Mouse (Mus musculus) heart, embryonic 13.5 days (tissue): ENCODE data around the gene Tom1l2. TPM values are rescaled to one million over a fixed set of nuclear protein-coding genes. Genes with fewer than 3 reads are reported as not detected.

ENCODE experiments used
- ATAC-seq: fragments of 200-750 bp; cut with Nextera tagmentation; 2 replicates; pipeline ENCODE4 v1.8.0; 2017; ENCODE audit warnings: moderate TSS enrichment; ENCODE audit not compliant: insufficient number of reproducible peaks, low FRiP score, low TSS enrichment; ENCODE audit errors: extremely low read depth
- H3K27ac ChIP-seq: fragments of 300-500 bp; sonication (generic); replicated peaks from 2 replicates; pipeline ENCODE4 v1.5.1; 2015; ENCODE audit warnings: moderate library complexity, mild to moderate bottlenecking, inconsistent platforms
- H3K27me3 ChIP-seq: fragments of 300-500 bp; sonication (generic); replicated peaks from 2 replicates; pipeline ENCODE4 v1.6.1; 2015; ENCODE audit warnings: mild to moderate bottlenecking, inconsistent platforms
- H3K36me3 ChIP-seq: fragments of 300-500 bp; sonication (generic); 2 replicates; pipeline ENCODE4 v1.6.1; 2015; ENCODE audit warnings: mild to moderate bottlenecking, inconsistent platforms
- H3K4me1 ChIP-seq: fragments of 300-500 bp; sonication (generic); 2 replicates; pipeline ENCODE4 v1.6.1; 2015; ENCODE audit warnings: inconsistent platforms
- H3K4me2 ChIP-seq: fragments of 300-500 bp; sonication (generic); 2 replicates; pipeline ENCODE4 v1.6.1; 2015; ENCODE audit warnings: inconsistent platforms, mild to moderate bottlenecking, moderate library complexity
- H3K4me3 ChIP-seq: fragments of 300-500 bp; sonication (generic); 2 replicates; pipeline ENCODE4 v1.5.1; 2015; ENCODE audit warnings: moderate library complexity, mild to moderate bottlenecking, inconsistent platforms
- H3K9ac ChIP-seq: fragments of 300-500 bp; sonication (generic); 2 replicates; pipeline ENCODE4 v1.6.1; 2015; ENCODE audit warnings: inconsistent platforms, mild to moderate bottlenecking, moderate library complexity
- H3K9me3 ChIP-seq: fragments of 300-500 bp; sonication (generic); 2 replicates; pipeline ENCODE4 v1.6.1; 2016; ENCODE audit warnings: inconsistent platforms
- WGBS: fragments of 180-500 bp; shearing (Covaris S2); methylation state at CpG from one replicate; pipeline ENCODE4 v1.1.7; 2015; ENCODE audit warnings: mixed read lengths; 5-methylcytosine and 5-hydroxymethylcytosine counted together
- polyA plus RNA-seq: library from polyadenylated mRNA; unstranded; fragments of >200 nt; fragmentation: Nextera tagmentation; extraction: Ambion mirVana; gene quantifications from 2 replicates; pipeline ENCODE4 v1.2.1, GENCODE M21; 2015

Gene Tom1l2
- polyA plus RNA-seq, 1 experiment from 2014 or later, result 28.7 TPM

GRCm38 (mm10) chr11:60345868-60346267 is 6.8 kb downstream of the Tom1l2 start:
- Histone ChIP-seq H3K9me3 (no peaks in the 10 kb centered on the region), H3K4me1 (peaks cover 27% of the 10 kb centered on the region), H3K27ac (no peak overlapping the region), H3K36me3 (peaks cover 13% of the 10 kb centered on the region; the same call in 1 of the 2 replicates), H3K9ac (no peak overlapping the region), H3K27me3 (no peaks in the 10 kb centered on the region), H3K4me2 (no peak overlapping the region), H3K4me3 (no peak overlapping the region)
- 71% methylated on average over 4 of the region's 4 CpGs for WGBS
- ATAC-seq, result no peak

- 89% methylated on average over 12 of the region's 12 CpGs for WGBS
- H3K9me3 ChIP-seq, result no peaks in the 10 kb centered on the region
- no peak for ATAC-seq
Observed at GRCm38 (mm10) chr11:60339361-60339760, 13.3 kb downstream of the Tom1l2 start.

GRCm38 (mm10) chr11:60338291-60338690 is 14.4 kb downstream of the Tom1l2 start:
- no peak overlapping the region for H3K9ac ChIP-seq
- 61% methylated on average over 4 of the region's 4 CpGs for WGBS
- H3K4me1 ChIP-seq, result peaks cover 9% of the 10 kb centered on the region
- no peak overlapping the region for H3K4me3 ChIP-seq
- H3K4me2 ChIP-seq, result no peak overlapping the region
- no peaks in the 10 kb centered on the region for H3K27me3 ChIP-seq
- H3K27ac ChIP-seq, result no peak overlapping the region
- H3K9me3 ChIP-seq, result no peaks in the 10 kb centered on the region
- H3K36me3 ChIP-seq, result peaks cover 22% of the 10 kb centered on the region
- no peak for ATAC-seq

More at GRCm38 (mm10) chr11:60339361-60339760, 13.3 kb downstream of the Tom1l2 start:
- H3K9ac ChIP-seq, result no peak overlapping the region
- H3K27ac ChIP-seq, result no peak overlapping the region
- peaks cover under 1% of the 10 kb centered on the region for H3K4me1 ChIP-seq
- H3K4me3 ChIP-seq, result no peak overlapping the region
- no peaks in the 10 kb centered on the region for H3K27me3 ChIP-seq
- H3K4me2 ChIP-seq, result no peak overlapping the region
- H3K36me3 ChIP-seq, result peaks cover 26% of the 10 kb centered on the region

- H3K4me2 ChIP-seq, result no peak overlapping the region
- no peak for ATAC-seq
- H3K4me3 ChIP-seq, result no peak overlapping the region
- no peaks in the 10 kb centered on the region for H3K9me3 ChIP-seq
- 77% methylated on average over 2 of the region's 2 CpGs for WGBS
- H3K9ac ChIP-seq, result no peak overlapping the region
- peaks cover 14% of the 10 kb centered on the region for H3K36me3 ChIP-seq
- H3K27ac ChIP-seq, result no peak overlapping the region
- no peaks in the 10 kb centered on the region for H3K27me3 ChIP-seq
- peaks cover 9% of the 10 kb centered on the region for H3K4me1 ChIP-seq
Observed at GRCm38 (mm10) chr11:60335771-60336170, 16.9 kb downstream of the Tom1l2 start.

- Histone ChIP-seq H3K4me3 (no peak overlapping the region), H3K9me3 (no peaks in the 10 kb centered on the region), H3K4me2 (no peak overlapping the region), H3K27me3 (no peaks in the 10 kb centered on the region), H3K36me3 (peaks cover 11% of the 10 kb centered on the region; the same call in 1 of the 2 replicates), H3K27ac (peak overlapping the region; percentile 56), H3K4me1 (peaks cover 9% of the 10 kb centered on the region), H3K9ac (no peak overlapping the region)
- WGBS, result 64% methylated on average over 3 of the region's 3 CpGs
- ATAC-seq, result no peak
Observed at GRCm38 (mm10) chr11:60334124-60334523, 18.6 kb downstream of the Tom1l2 start.

GRCm38 (mm10) chr11:60333461-60333860 is 19.2 kb downstream of the Tom1l2 start:
- no peak for ATAC-seq
- no peak overlapping the region for H3K9ac ChIP-seq
- 80% methylated on average over 5 of the region's 5 CpGs for WGBS
- no peak overlapping the region for H3K4me3 ChIP-seq
- peaks cover 17% of the 10 kb centered on the region for H3K36me3 ChIP-seq
- H3K4me1 ChIP-seq, result peaks cover 9% of the 10 kb centered on the region
- no peak overlapping the region for H3K4me2 ChIP-seq
- no peaks in the 10 kb centered on the region for H3K9me3 ChIP-seq
- no peaks in the 10 kb centered on the region for H3K27me3 ChIP-seq
- 0 out of 2 replicates have a peak overlapping the region, but pooled peaks have one; percentile 56 for H3K27ac ChIP-seq

- no peak for ATAC-seq
- Histone ChIP-seq H3K4me2 (no peak overlapping the region), H3K4me1 (peaks cover 9% of the 10 kb centered on the region), H3K27ac (no peak overlapping the region), H3K9ac (no peak overlapping the region), H3K36me3 (peaks cover 7% of the 10 kb centered on the region), H3K4me3 (no peak overlapping the region), H3K27me3 (no peaks in the 10 kb centered on the region), H3K9me3 (no peaks in the 10 kb centered on the region)
- WGBS, result 80% methylated on average over 4 of the region's 4 CpGs
Observed at GRCm38 (mm10) chr11:60330551-60330950, 22.2 kb downstream of the Tom1l2 start.

- H3K9ac ChIP-seq, result no peak overlapping the region
- no peaks in the 10 kb centered on the region for H3K27me3 ChIP-seq
- no peak for ATAC-seq
- peaks cover 39% of the 10 kb centered on the region for H3K4me1 ChIP-seq
- H3K4me3 ChIP-seq, result no peak overlapping the region
- H3K27ac ChIP-seq, result no peak overlapping the region
- peaks cover 4% of the 10 kb centered on the region for H3K36me3 ChIP-seq
- no peak overlapping the region for H3K4me2 ChIP-seq
- no peaks in the 10 kb centered on the region for H3K9me3 ChIP-seq
Observed at GRCm38 (mm10) chr11:60323731-60324130, 29.0 kb downstream of the Tom1l2 start.

- 0 out of 2 replicates have a peak overlapping the region, but pooled peaks have one; percentile 47 for H3K9ac ChIP-seq
- 47% methylated on average over 2 of the region's 2 CpGs for WGBS
Observed at GRCm38 (mm10) chr11:60321438-60321837, 31.3 kb downstream of the Tom1l2 start.

GRCm38 (mm10) chr11:60320426-60321037 is 32.2 kb downstream of the Tom1l2 start:
- no peak overlapping the region for H3K9ac ChIP-seq
- H3K27ac ChIP-seq, result no peak overlapping the region
- no peak for ATAC-seq
- H3K36me3 ChIP-seq, result no peaks in the 10 kb centered on the region
- H3K27me3 ChIP-seq, result no peaks in the 10 kb centered on the region
- peaks cover 67% of the 10 kb centered on the region for H3K4me1 ChIP-seq
- 72% methylated on average over 8 of the region's 8 CpGs for WGBS
- H3K4me3 ChIP-seq, result no peak overlapping the region
- no peak overlapping the region for H3K4me2 ChIP-seq
- H3K9me3 ChIP-seq, result no peaks in the 10 kb centered on the region

More at GRCm38 (mm10) chr11:60321438-60321837, 31.3 kb downstream of the Tom1l2 start:
- Histone ChIP-seq H3K4me1 (peaks cover 62% of the 10 kb centered on the region), H3K9me3 (no peaks in the 10 kb centered on the region), H3K27ac (peak overlapping the region; percentile 51), H3K4me3 (no peak overlapping the region), H3K4me2 (no peak overlapping the region), H3K36me3 (no peaks in the 10 kb centered on the region), H3K27me3 (no peaks in the 10 kb centered on the region)
- no peak for ATAC-seq

- Histone ChIP-seq H3K4me2 (no peak overlapping the region), H3K27me3 (no peaks in the 10 kb centered on the region), H3K9ac (no peak overlapping the region; the same call in 1 of the 2 replicates), H3K36me3 (no peaks in the 10 kb centered on the region), H3K4me1 (peaks cover 67% of the 10 kb centered on the region), H3K9me3 (no peaks in the 10 kb centered on the region), H3K4me3 (no peak overlapping the region), H3K27ac (no peak overlapping the region)
- no peak for ATAC-seq
- WGBS, result 71% methylated on average over 10 of the region's 10 CpGs
Observed at GRCm38 (mm10) chr11:60319257-60320066, 33.2 kb downstream of the Tom1l2 start.
